Mouse (Mus musculus): ENCODE results near the gene 1700018G05Rik.

DNA sequence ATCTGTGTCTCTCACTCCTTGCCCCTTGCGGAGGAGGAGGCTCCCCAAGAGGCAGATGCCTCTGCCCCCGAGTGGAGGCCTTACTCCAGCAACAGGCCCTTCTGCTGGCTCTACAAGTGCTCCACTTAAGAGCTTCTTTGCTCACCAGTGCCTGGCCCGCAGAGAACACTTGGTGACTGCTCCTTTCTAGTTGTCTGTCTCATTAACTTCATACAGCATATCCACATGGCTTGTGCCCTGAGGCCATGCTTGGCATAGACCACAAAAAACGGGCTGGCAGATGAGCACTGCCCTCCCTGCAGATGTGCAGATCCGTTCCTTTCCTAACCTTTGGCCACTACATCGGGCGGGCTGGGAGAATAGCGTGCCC is 6.2 kb downstream of the 1700018G05Rik start:
- TF ChIP-seq CTCF (IDR thresholded peaks at IDR 0.05; ENCODE audit: borderline replicate concordance, insufficient read depth, low read depth, low read length), result no peak
- no peak for TF ChIP-seq POLR2A (IDR thresholded peaks at IDR 0.05; ENCODE audit: borderline replicate concordance, insufficient read depth, low read length)

All from cerebellum, adult 2 months (tissue).